Mouse (Mus musculus) adrenal gland, postnatal 25 days (tissue): ENCODE results near the gene Tle6. TPM values are rescaled to one million over a fixed set of nuclear protein-coding genes. Genes with fewer than 3 reads are reported as not detected.

Source experiments
- DNase-seq: peaks from one replicate; pipeline ENCODE4 v3.0.0; 2021; ENCODE audit warnings: mixed read lengths
- total RNA-seq: library from RNA; stranded (reverse); gene quantifications from 2 replicates; pipeline ENCODE4 v1.2.3, GENCODE M21; 2021

Gene Tle6
- total RNA-seq, 1 experiment from 2014 or later: 37.4 TPM

- DNase-seq: no peak
Observed at GRCm38 (mm10) chr10:81591846-81592245, 9.0 kb downstream of the Tle6 start.

- DNase-seq: no peak
Observed at GRCm38 (mm10) chr10:81588739-81589138, 12.1 kb downstream of the Tle6 start.

- DNase-seq: no peak
Observed at GRCm38 (mm10) chr10:81583347-81583746, 17.5 kb downstream of the Tle6 start.

- DNase-seq: no peak
Observed at GRCm38 (mm10) chr10:81580441-81581070, 20.3 kb downstream of the Tle6 start.

- DNase-seq: no peak
Observed at GRCm38 (mm10) chr10:81579967-81580366, 20.9 kb downstream of the Tle6 start.

GRCm38 (mm10) chr10:81575695-81576094 is 25.2 kb downstream of the Tle6 start:
- no peak for DNase-seq

- DNase-seq: peak; percentile 70
Observed at GRCm38 (mm10) chr10:81575208-81575631, 25.7 kb downstream of the Tle6 start.

- DNase-seq: no peak
Observed at GRCm38 (mm10) chr10:81574081-81575056, 26.5 kb downstream of the Tle6 start, which contains the start of gene Tle2. TSS of gene Tle2 (plus strand) at chr10:81574561.

GRCm38 (mm10) chr10:81572975-81573374 is 27.9 kb downstream of the Tle6 start:
- no peak for DNase-seq

GRCm38 (mm10) chr10:81572133-81572671 is 28.7 kb downstream of the Tle6 start:
- DNase-seq: no peak

GRCm38 (mm10) chr10:81571501-81571876 is 29.4 kb downstream of the Tle6 start:
- peak; percentile 98 for DNase-seq

- peak; percentile 94 for DNase-seq
Observed at GRCm38 (mm10) chr10:81570831-81571500, 29.9 kb downstream of the Tle6 start.

GRCm38 (mm10) chr10:81570238-81570800 is 30.6 kb downstream of the Tle6 start:
- no peak for DNase-seq

- DNase-seq: no peak
Observed at GRCm38 (mm10) chr10:81569507-81570237, 31.2 kb downstream of the Tle6 start.

GRCm38 (mm10) chr10:81568381-81569191 is 32.3 kb downstream of the Tle6 start:
- peak; percentile 83 for DNase-seq

GRCm38 (mm10) chr10:81565257-81566228 is 35.3 kb downstream of the Tle6 start:
- DNase-seq: no peak

- DNase-seq: no peak
Observed at GRCm38 (mm10) chr10:81564734-81565133, 36.1 kb downstream of the Tle6 start.

GRCm38 (mm10) chr10:81564216-81564615 is 36.7 kb downstream of the Tle6 start:
- peak; percentile 70 for DNase-seq

GRCm38 (mm10) chr10:81563481-81563880 is 37.4 kb downstream of the Tle6 start:
- peak; percentile 67 for DNase-seq
